Mouse (Mus musculus) testis, postnatal 14 days (tissue): ENCODE results near the gene Rhou.
"Not testable (repeated sequence)": the region's sequence is repeated elsewhere in the genome, so short reads cannot be mapped to it uniquely, and the experiment has no call there.

ENCODE experiments used
- DNase-seq: peaks from one replicate; pipeline ENCODE4 v3.0.0; 2021; ENCODE audit warnings: low spot score

Gene Rhou

DNA sequence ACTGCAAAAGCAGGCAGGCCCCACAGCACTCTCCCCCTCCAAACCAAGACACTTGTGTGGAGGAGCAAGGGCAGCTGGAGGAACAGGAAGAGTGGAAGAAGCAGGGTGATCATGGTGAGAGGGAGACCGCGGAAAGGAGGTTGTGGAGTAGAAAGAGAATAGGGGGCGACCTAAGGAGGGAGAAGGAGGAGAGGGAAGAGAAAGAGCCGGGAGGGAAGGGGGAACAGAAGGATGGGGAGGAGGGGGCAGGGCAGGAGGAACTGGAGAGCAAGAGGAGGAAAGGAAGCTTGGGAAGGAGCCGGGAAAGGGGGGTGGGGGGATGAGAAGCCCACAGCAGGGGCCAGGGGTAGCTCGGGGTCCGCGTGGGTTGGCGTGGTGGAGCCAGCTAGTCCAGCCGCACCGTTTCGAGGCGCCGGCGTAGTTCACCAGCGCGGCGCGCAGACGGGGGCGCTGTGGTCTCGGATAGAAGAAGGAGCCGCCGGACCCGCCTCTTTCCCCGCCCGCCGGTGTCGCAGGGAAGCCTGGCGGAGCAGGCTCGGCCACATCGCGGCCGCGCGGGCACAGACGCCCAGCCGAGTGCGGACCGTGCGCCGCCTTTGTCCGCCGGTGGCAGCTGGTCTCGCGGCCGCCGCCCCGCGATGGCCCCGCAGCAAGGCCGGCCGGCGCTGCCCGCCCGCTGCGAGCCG is at the start of gene Rhou:
Rhou (plus strand) TSS at position 622 of the 686 bp plus-strand sequence.
- peak; percentile 84 for DNase-seq

DNA sequence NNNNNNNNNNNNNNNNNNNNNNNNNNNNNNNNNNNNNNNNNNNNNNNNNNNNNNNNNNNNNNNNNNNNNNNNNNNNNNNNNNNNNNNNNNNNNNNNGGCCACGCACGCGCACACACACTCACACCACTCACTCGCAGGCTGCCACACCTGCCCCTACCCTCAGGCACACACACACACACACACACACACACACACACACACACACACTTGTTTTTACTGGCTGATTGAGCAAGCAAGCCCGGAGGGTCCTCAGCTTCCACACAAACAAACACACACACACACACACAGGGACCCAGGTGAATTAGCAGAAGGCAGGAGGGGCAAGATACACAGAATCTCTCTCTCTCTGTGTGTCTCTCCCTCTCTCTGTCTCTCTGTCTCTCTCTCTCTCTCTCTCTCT is 41.1 kb upstream of the Rhou start:
- DNase-seq, result peak; percentile 1

DNA sequence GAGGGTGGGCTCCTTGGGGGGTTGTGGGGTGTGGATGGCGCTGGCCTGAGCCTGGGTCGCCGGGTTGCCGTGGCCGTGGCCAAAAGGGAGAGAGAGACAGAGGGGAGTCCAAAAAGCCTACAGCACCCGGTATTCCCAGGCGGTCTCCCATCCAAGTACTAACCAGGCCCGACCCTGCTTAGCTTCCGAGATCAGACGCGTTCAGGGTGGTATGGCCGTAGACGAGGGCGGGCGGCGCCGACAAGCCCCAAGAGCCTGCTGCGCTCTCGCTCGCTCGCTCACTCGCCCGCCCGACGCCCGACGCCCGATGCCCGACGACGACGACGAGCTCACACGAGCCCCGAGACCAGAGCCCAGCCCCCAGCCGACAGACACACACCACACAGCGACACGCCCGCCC is 30.2 kb upstream of the Rhou start:
- DNase-seq, result not testable (repeated sequence)

DNA sequence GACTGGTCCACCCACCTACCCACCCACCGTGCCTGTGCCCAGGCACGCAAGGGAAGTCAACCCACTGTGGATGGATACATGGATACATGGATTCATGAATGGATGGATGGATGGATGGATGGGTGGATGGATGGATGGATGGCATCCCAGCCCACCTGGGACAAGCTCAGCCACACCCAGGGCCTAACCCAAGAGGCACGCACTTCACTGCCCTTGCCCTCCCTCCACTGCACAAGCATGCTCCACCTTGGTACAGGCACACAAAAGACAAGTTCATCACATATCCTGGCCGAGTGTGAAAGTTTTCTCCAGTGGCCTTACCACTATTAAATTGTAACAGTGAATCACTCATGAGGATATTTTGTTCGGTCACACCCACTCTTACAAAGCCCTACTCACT is 29.5 kb upstream of the Rhou start:
- no peak for DNase-seq

DNA sequence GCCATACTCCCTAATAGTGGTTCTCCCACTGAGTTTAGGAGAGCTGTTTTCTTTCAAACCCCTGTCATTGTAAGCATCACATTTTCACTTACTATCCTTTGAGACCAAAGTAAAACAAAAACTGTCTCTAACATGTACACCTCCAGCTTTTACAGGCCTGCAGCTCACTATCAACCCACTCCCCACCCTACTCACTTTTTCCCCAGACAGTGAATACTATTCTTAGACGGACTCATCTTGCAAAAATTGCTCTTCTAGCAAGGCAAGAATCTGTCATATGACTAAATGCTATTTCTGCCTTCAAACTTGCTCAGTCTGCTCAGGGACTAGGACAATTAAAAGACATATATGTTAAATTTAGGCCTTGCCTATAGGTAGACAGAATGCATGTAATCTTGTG is 29.0 kb upstream of the Rhou start:
- no peak for DNase-seq

DNA sequence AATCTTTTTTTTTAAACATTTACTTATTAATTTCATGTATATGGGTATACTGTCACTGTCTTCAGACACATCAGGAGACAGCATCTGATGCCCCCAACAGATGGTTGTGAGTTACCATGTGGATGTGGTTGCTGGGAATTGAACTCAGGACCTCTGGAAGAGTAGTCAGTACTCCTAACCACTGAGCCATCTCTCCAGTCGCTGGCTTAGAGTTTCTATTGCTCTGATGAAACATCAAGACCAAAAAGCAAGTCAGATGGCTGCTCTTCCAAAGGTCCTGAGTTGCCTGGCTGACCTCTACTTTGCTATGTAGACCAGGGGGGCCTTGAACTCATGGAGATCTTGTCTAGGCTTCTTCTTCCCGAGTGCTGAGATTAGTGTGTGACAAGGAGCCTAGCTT is 28.0 kb upstream of the Rhou start:
- DNase-seq, result no peak

DNA sequence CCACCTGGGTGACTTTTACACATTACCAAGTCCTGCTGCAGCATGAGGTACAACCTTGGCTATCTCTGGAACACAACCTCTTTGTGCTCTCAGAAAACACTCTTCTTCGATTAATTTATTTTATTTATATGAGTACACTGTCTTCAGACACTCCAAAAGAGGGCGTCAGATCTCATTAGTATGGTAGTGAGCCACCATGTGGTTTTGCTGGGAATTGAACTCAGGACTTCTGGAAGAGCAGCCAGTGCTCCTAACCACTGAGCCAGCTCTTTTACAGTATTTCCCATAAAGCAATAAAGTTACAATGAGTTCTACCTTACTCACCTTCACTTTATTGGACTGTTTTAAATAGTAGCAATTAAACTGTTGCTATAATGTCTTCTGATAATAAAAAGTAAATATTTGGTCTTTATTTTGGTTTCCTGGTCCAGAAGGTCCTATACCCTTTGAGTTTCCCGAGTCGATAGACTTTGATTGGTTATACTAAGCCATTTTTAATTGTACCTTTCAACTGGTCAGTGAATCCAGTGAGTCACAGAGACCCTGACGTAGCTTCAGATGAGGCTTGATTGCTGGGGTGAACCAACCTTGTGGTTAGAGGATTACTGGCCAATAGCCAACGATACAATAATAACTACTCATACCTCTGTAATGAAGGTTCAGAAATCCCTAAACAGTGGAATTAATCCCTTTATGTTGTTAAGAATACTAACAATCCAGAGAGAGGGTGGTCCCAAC is 26.1 kb upstream of the Rhou start:
- no peak for DNase-seq

DNA sequence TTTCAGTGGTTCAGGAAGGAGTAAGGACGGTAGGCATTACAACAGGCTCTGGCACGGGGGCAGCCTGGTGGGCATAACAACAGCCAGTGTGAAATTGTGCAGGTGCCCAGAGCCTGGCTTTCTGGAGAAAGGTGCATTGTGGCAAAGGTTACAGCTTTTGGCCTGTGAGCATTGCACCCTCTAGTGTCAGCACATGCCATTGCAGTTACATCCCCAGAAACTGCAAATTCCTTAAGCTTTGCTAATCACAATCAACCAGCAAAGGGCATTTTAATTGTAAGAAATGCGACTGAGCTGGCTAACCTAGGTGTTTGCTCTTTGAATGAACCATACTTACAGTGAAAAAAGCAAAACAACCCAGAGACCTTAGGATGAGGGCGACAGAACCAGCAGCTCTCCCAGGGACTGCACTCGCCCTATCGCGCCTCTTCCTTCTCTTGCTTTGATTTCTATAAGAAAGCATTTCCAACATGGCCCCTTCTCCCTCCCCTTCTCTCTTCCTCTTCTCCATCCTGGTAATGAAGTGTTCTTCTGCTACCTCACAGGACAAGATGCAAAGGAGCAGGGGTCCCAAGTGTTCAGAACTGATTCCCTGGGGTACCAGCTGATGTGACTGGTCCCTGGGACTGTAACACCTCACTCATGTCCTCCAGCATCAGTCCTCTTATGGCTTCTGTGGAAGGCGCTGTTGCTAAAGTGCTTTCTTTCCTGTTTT is 25.3 kb upstream of the Rhou start:
- no peak for DNase-seq

DNA sequence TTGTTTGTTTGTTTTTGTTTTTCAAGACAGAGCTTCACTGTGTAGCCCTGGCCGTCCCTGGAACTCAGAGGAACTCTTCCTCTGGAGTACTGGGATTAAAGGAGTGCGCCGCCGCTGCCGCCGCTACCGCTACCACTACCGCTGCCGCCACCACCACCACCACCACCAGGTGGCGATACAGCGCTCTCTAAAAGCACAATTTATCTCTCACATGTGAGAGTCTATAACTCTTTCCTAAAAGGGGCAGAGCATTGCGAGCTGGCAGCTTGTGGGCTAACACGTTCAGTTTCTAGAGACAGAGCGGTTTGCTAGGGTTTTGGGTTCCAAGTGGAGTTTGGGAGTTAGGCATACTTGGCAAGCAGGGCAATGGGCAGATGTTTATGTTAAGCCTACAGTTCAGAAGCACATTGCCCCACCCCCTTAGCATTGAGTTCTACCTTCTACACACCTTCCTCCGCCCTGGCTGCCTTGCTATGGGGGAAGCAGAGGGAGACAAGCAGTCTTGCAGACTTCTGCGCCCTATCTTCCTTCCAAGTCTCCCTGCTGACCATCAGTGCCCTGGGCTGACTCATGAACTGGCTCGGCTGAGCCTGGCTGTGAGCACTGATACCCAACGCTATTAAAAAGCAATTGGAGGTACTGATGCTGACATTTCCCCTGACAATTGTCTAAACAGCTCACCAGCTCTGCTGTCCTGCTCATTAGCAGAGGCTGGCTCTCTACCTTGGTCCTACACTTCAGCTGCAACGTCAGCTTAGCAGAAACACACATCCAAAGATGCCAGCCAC is 24.6 kb upstream of the Rhou start:
- DNase-seq, result peak; percentile 36

DNA sequence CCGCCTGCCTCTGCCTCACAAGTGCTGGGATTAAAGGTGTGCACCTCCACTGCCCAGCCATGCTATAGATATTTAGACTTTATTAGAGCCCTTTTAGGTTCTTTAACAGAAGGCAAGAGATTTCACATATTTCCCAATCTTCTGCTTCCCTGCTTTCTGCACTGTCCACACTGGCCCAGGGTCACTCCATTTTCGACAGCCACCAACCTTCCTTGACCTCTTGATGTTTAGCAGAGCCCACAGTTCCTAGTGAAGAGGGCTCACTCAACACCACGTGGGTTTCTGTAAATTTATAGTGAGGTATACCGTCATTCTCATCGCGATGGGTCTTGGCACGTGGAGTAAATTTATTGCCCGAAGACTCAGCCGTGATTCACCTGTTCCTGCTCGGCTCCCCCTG is 23.7 kb upstream of the Rhou start:
- no peak for DNase-seq

DNA sequence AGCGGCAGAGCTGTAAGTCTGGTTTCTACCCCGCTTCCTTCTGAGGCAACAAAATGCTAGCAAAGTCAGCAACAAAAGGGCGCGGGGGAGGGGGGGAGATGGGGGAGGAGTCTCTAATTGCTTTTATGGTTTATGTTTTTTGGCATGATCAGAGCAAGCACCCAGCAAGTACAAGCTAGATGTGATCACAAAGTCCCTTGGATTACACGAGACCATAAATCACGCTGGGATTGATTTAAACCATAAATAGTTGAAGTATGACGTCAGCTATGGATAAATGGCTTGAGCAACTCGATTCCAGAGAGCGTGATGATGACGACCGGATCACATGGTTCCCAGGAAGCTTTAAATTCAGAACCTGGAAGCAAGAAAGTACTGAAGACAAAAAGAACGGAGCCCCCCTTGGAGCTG is 22.9 kb upstream of the Rhou start:
- no peak for DNase-seq

DNA sequence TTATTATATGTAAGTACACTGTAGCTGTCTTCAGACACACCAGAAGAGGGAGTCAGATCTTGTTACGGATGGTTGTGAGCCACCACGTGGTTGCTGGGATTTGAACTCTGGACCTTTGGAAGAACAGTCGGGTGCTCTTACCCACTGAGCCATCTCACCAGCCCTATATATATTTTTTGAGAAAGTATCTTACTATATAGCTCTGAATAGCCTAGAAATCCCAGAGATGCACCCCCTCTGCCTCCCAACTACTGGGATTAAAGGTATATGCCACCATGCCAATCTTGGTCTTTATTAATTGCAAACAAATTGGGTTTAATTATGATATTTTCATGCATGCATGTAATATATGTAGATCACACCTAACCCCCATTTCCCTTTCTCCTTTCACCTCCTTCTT is 22.0 kb upstream of the Rhou start:
- not testable (repeated sequence) for DNase-seq

DNA sequence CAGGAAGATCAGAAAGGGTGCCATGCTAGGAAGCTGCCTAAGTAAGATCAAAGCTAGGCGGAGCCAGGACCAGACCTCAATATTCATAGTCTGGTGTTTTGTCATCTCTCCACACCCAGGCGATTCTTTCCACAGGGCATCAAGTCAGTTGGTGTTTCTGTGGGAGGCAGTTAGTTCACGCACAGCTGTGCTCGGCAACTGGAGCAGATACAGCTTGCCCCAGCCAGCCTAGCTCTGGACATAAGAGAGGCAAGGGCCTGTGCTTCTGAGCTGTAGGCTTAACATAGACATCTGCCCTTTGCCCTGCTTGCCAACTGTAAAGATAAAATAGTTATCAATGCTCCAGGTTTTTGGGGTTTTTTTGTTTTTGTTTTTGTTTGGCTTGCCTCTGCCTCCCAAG is 21.5 kb upstream of the Rhou start:
- no peak for DNase-seq

DNA sequence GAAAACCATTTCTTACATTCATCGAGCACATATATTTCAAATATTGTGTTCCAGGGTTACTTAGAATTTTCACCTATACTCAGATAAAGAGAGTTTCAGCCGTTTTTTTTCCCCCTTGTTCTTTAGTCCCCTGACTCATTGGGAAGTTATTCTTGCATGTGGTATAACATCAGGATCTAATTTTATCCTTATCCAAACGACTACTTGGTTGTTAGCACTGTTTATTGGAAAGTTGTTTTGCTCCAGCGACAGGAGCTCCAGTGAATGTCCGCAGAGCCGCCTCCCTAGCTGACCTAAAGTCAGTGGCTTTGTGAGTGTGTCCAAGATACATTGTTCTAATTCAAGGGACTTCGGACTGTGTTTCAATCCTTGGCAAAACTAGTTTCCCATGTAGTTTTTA is 19.9 kb upstream of the Rhou start:
- no peak for DNase-seq

DNA sequence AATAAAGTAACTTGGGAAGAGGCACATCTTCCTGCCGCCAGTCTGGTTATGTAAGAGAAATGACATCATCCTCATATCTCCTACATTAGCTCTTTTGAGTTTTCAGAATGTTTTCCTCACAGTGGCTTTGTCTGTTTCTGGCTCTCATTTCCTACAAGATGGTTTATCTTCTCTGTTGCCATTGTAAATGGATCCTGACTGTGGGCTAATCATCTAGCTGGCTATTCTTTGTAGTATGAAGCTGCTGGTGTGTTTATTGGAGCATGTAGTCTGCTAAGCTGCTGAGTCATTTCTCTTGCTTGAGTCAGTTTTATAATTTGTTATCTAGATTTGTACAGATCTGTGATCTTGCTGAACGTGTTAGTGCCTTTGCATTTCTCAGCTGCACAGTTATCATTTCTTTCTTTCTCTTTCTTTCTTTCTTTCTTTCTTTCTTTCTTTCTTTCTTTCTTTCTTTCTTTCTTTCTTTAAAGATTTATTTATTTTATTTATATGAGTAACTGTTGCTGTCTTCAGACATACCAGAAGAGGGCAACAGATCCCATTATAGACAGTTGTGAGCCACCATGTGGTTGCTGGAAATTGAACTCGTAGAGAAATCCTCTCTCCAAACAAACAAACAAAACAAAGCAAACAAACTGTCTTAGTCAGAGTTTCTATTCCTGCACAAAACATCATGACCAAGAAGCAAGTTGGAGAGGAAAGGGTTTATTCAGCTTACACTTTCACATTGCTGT is 19.2 kb upstream of the Rhou start:
- no peak for DNase-seq

DNA sequence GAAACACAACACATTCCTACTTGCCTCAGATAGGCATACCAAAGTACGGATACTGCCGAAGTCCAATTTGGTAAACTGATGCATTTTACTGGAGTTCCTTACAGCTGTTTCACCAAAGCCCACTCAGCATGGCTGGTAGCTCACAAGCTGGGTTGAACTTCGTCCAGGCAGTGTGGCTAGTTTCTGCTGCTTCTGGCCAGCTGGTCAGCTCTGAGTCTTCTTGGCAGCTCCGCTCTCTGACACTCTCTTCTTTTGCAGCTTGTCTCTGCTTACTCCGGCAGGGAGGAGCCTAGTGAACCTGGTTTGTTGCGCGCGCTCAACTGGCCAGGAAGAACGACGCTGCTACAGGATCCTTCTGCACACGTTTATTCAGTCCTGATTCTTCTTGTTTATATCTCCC is 18.1 kb upstream of the Rhou start:
- DNase-seq, result no peak

DNA sequence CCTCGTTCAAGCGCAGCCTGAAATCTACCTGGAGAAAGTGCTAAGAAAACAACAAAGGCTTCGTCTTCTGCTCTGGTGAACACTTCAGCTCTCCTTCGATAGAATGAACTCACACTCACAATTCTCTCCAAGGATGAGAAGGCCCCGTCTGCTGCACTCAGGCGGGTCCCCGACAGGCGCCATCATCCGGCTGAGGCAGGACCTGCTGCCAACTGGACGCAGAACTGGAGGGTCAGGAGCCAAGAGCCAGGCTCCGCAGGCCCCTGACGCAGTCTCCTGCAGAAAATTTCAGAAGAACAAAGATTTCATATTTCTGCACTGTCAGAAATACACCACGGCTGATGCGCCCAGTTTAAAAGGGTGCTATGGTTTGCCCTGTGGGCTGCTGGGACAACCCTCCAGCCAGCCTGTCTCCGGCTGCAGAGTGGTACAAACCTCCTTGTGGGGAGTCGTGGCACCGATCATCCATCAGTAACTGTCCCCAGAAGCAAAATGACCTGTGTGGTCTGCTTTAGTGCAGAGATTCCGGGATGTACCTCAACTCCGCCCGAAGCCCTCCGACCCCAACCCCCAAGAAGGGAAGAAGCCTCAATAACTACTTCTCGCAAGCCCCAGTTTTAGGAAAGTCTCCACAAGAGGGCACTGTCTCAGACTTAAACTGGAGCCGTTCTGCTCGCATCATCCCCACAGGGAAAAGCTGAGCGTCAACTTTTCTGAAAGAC is 10.2 kb upstream of the Rhou start:
- DNase-seq, result no peak

DNA sequence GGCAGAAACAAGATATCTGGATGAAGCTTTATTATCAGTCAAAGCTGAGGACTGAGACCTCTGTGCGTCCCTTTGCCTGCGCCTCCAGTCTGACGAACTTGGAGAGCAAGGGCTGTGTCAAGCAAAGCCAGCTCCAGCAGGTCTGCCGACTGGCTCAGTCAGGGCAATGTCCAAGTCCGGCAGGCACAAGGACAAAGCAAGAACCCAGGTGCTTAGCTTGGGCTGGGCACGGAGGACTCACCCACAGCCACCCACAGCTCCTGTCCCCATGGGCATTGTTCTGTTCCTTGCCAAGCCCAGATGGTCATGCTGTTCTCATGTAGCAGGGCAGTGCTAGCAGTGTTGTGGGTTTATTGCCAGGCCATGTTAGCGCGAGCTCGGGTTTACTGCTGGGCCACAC is 8.5 kb upstream of the Rhou start:
- no peak for DNase-seq

DNA sequence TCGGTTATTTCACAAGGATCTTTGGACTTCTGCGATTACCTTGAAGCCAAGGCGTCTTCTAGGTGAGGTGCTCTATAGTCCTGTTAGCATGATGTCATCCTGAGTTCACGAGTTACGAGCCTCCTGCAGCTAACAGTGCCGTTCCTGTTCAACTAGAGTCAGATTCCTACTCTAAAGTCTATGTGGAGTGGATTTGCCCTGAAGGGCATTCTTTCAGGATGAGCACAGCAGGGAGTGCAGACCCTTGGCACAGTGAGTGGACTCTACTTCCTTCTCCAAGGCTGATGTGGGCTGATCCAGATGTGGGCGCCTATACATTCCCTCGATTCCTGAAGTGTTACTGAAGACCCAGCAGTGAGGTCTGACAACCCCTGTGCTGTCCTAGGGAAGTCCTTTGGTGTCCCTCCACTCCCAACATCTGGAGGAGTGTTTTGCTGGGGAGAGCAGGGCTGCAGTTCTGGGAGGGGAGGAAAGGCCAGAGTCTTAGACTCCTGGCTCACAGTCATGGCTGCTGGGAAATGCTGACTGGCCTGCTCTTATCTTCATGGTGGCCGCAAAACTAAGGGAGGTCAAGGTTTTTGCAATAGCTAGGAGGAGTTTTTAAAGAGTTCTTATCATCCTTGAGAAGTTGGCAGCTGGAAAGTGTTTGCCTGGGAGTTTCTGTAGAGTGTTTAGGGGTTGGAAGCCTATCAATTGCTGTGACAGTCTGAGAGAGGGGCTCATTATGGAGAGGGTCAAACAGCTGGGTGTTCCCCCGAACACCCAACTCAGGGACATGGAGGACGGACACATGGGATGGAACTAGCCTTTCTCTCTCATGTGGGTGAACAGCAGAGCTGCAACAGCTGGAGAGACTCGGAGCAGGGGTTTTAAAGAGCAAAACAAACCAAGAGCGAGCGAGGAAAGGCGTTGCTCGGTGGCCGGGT is 5.2 kb upstream of the Rhou start:
- DNase-seq, result peak; percentile 72

DNA sequence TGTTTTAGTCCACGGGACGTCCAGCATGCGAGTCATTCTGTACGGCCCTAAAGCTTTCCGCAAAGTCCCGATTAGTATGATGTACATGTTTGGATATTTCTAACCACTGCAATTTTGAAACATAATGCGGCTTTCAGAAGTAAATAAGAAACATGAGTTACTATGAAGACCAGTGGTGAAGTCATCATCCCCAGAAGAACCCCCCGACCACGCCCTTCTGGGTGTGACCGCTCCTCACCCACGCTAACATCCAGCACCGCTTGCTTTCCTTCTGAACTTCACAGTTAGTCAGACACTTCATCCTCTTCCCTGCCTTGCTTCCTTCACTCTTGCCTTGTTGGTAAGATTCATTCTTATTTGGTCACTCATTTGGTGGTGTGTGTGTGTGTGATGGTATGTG is 4.2 kb upstream of the Rhou start:
- DNase-seq, result no peak
